Mouse (Mus musculus): ENCODE results near the gene Cxcr1.

DNA sequence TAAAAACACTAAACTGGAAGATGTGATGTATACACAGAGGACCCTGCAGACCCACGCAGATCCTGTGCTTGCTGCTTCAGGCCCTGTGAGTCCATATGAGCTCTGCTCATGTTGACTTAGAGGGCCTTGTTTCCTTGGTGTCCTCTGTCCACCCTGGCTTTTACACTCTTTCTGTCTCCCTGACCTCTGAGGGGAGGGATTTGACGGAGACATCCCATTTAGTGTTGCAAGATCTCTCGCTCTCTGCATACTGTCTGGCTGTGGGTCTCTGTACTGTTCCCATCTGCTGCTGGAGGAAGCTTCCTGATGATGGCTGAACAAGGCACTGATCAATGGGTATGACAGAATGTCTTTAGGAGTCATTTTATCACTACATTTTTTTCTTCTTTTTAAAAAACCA, 24.7 kb downstream of the Cxcr1 start:
- TF ChIP-seq POLR2A (IDR thresholded peaks at IDR 0.05; ENCODE audit: insufficient read depth, low read depth, low read length) (no peak), CTCF (IDR thresholded peaks at IDR 0.05) (no peak), EP300 (IDR thresholded peaks at IDR 0.05; ENCODE audit: insufficient read depth, low read depth, low read length) (no peak)
